Comparison of ENCODE assay signal across 10 mouse cellular contexts in genomic region chr3:96248141-96249033, GRCm38 (mm10). TPM values are rescaled to one million over a fixed set of nuclear protein-coding genes. Genes with fewer than 3 reads are reported as not detected.
A peak's percentile ranks its signal among the peaks of the same experiment; 100 is the strongest.
DNase-seq lines count a peak whose midpoint lies in the region; ATAC-seq and TF ChIP-seq lines count a peak whose summit lies in the region.
"Had no signal": no experiment of that assay in that cellular context is flagged by ENCODE, and none has a peak within 500 bp of the region (broad histone marks: within the 10 kb centered on the region; RNA-seq: fewer than 3 reads in every experiment).

No protein-coding gene starts in this region.

- no peak for TF ChIP-seq CTCF in bone marrow macrophage, adult 2 months (IDR thresholded peaks at IDR 0.05; ENCODE audit: low read depth, low read length)

- H3K27me3 ChIP-seq in liver, embryonic 11.5 days (replicated peaks; ENCODE audit: control insufficient read depth, insufficient read depth, low read length) = no peaks in the 10 kb centered on the region
- H3K27me3 ChIP-seq in hindbrain, embryonic 16.5 days (replicated peaks; ENCODE audit: control insufficient read depth, insufficient read depth, low read length) = no peaks in the 10 kb centered on the region
- no peaks in the 10 kb centered on the region for H3K27me3 ChIP-seq in neural tube, embryonic 12.5 days (replicated peaks)

- no peak for TF ChIP-seq POLR2A in bone marrow macrophage, adult 2 months (IDR thresholded peaks at IDR 0.05; ENCODE audit: borderline replicate concordance, low read depth, low read length)

- H3K9ac ChIP-seq in liver, embryonic 11.5 days (ENCODE audit: low read depth, low read length) = peak overlapping the region; percentile 42
- no peak overlapping the region for H3K9ac ChIP-seq in hindbrain, embryonic 16.5 days (ENCODE audit: low read depth, low read length)
- no peak overlapping the region for H3K9ac ChIP-seq in neural tube, embryonic 12.5 days

- peak overlapping the region; percentile 96 for H3K27ac ChIP-seq in liver, embryonic 11.5 days (ENCODE audit: low read depth, low read length)
- H3K27ac ChIP-seq in bone marrow macrophage, adult 2 months (ENCODE audit: insufficient read depth, low read depth, low read length) = 0 out of 2 replicates have a peak overlapping the region, but pooled peaks have one; percentile 16
- H3K27ac ChIP-seq in hindbrain, embryonic 16.5 days (ENCODE audit: low read depth, low read length) = no peak overlapping the region
- H3K27ac ChIP-seq in neural tube, embryonic 12.5 days = no peak overlapping the region

- H3K9me3 ChIP-seq in liver, embryonic 11.5 days (ENCODE audit: control insufficient read depth, low read length) = no peaks in the 10 kb centered on the region
- no peaks in the 10 kb centered on the region for H3K9me3 ChIP-seq in hindbrain, embryonic 16.5 days (ENCODE audit: control insufficient read depth, low read length)
- no peaks in the 10 kb centered on the region for H3K9me3 ChIP-seq in neural tube, embryonic 12.5 days

- WGBS in liver, embryonic 11.5 days = 51% methylated on average over 6 of the region's 6 CpGs
- 55% methylated on average over 6 of the region's 6 CpGs for WGBS in hindbrain, embryonic 16.5 days
- WGBS in neural tube, embryonic 12.5 days = 46% methylated on average over 6 of the region's 6 CpGs

- peak overlapping the region; percentile 54 for H3K4me3 ChIP-seq in liver, embryonic 11.5 days (ENCODE audit: low read depth, low read length)
- H3K4me3 ChIP-seq in bone marrow macrophage, adult 2 months (ENCODE audit: insufficient read depth, low read length) = peak overlapping the region; percentile 1; the same call in 1 of the 2 replicates
- no peak overlapping the region; the same call in 1 of the 2 replicates for H3K4me3 ChIP-seq in hindbrain, embryonic 16.5 days (ENCODE audit: low read length)
- H3K4me3 ChIP-seq in neural tube, embryonic 12.5 days = 0 out of 2 replicates have a peak overlapping the region, but pooled peaks have one; percentile 7

- peak overlapping the region; percentile 85 for H3K4me2 ChIP-seq in liver, embryonic 11.5 days
- H3K4me2 ChIP-seq in hindbrain, embryonic 16.5 days (ENCODE audit: low read length) = peak overlapping the region; percentile 49
- peak overlapping the region; percentile 58 for H3K4me2 ChIP-seq in neural tube, embryonic 12.5 days (replicated peaks)

- DNase-seq in liver, embryonic 11.5 days (ENCODE audit: low spot score) = no peak
- no peak for DNase-seq in liver
- no peak for DNase-seq in layer of hippocampus, postnatal 25 days (ENCODE audit: extremely low spot score in 1 of 2, low spot score in 1 of 2)
- no peak for DNase-seq in cerebellum, postnatal 25 days
- no peak for DNase-seq in ovary, postnatal 36 days (ENCODE audit: low spot score)
- DNase-seq: adrenal gland, postnatal 14 days; gastrocnemius, postnatal 36 days had no signal

- H3K4me1 ChIP-seq in liver, embryonic 11.5 days (replicated peaks; ENCODE audit: control insufficient read depth, insufficient read depth, low read length) = peaks cover 20% of the 10 kb centered on the region
- H3K4me1 ChIP-seq in bone marrow macrophage, adult 2 months (ENCODE audit: control insufficient read depth, insufficient read depth, low read length) = peaks cover 33% of the 10 kb centered on the region
- H3K4me1 ChIP-seq in hindbrain, embryonic 16.5 days (ENCODE audit: control insufficient read depth, insufficient read depth, low read depth, low read length) = peaks cover 11% of the 10 kb centered on the region
- peaks cover 18% of the 10 kb centered on the region for H3K4me1 ChIP-seq in neural tube, embryonic 12.5 days

- ATAC-seq in liver, embryonic 11.5 days (replicated peaks; ENCODE audit: low FRiP score) = no peak
- no peak for ATAC-seq in hindbrain, embryonic 16.5 days
- no peak for ATAC-seq in neural tube, embryonic 12.5 days (ENCODE audit: low FRiP score, low read depth)

- no peaks in the 10 kb centered on the region for H3K36me3 ChIP-seq in liver, embryonic 11.5 days (ENCODE audit: control insufficient read depth, insufficient read depth, low read length)
- H3K36me3 ChIP-seq in hindbrain, embryonic 16.5 days (ENCODE audit: control insufficient read depth, insufficient read depth, low read length) = no peaks in the 10 kb centered on the region
- H3K36me3 ChIP-seq in neural tube, embryonic 12.5 days = no peaks in the 10 kb centered on the region

RNA-seq across cellular contexts. Expression of gene Hist2h3c1, which starts 1.9 kb away (rescaled TPM):
- 0.93 and 1.5 TPM in 2 replicates for polyA plus RNA-seq in liver, embryonic 11.5 days (2014; fragmentation: Nextera tagmentation; extraction: Ambion mirVana)
- 4.9 and 7.4 TPM in 2 replicates for polyA plus RNA-seq in bone marrow macrophage, adult 2 months (2012; ENCODE audit: insufficient read depth, insufficient read length, missing spikeins)
- 0.21 and 0.47 TPM in 2 replicates for polyA plus RNA-seq in hindbrain, embryonic 16.5 days (2015; fragmentation: Nextera tagmentation; extraction: Ambion mirVana)
- polyA plus RNA-seq in neural tube, embryonic 12.5 days (2016; fragmentation: Nextera tagmentation; extraction: Ambion mirVana) = 0.50 and 1.1 TPM in 2 replicates
- not detected for total RNA-seq in layer of hippocampus, postnatal 25 days (2021)
- total RNA-seq: gastrocnemius, postnatal 36 days had no signal

RNA-seq across cellular contexts. Expression of gene Hist2h2aa1, which starts 3.1 kb away (rescaled TPM):
- polyA plus RNA-seq in liver, embryonic 11.5 days (2014; fragmentation: Nextera tagmentation; extraction: Ambion mirVana) = 12.1 and 12.7 TPM in 2 replicates
- polyA plus RNA-seq in bone marrow macrophage, adult 2 months (2012; ENCODE audit: insufficient read depth, insufficient read length, missing spikeins) = not detected in 2 replicates
- polyA plus RNA-seq in hindbrain, embryonic 16.5 days (2015; fragmentation: Nextera tagmentation; extraction: Ambion mirVana) = 6.1 and 9.9 TPM in 2 replicates
- polyA plus RNA-seq in neural tube, embryonic 12.5 days (2016; fragmentation: Nextera tagmentation; extraction: Ambion mirVana) = 19.2 and 21.1 TPM in 2 replicates
- 1 to 10 TPM; 3.0 to 6.9 TPM for total RNA-seq in layer of hippocampus, postnatal 25 days (2021)

RNA-seq across cellular contexts. Expression of gene Hist2h2aa2, which starts 8.3 kb away (rescaled TPM):
- polyA plus RNA-seq in liver, embryonic 11.5 days (2014; fragmentation: Nextera tagmentation; extraction: Ambion mirVana) = 27.8 and 34.5 TPM in 2 replicates
- 14.5 and 22.9 TPM in 2 replicates for polyA plus RNA-seq in bone marrow macrophage, adult 2 months (2012; ENCODE audit: insufficient read depth, insufficient read length, missing spikeins)
- polyA plus RNA-seq in hindbrain, embryonic 16.5 days (2015; fragmentation: Nextera tagmentation; extraction: Ambion mirVana) = 31.6 and 34.2 TPM in 2 replicates
- 54.5 and 73.7 TPM in 2 replicates for polyA plus RNA-seq in neural tube, embryonic 12.5 days (2016; fragmentation: Nextera tagmentation; extraction: Ambion mirVana)
- total RNA-seq in layer of hippocampus, postnatal 25 days (2021) = 100 to 1,000 TPM; 225 TPM

RNA-seq across cellular contexts. Expression of gene Hist2h3c2, which starts 9.5 kb away (rescaled TPM):
- 5.8 and 8.0 TPM in 2 replicates for polyA plus RNA-seq in liver, embryonic 11.5 days (2014; fragmentation: Nextera tagmentation; extraction: Ambion mirVana)
- 2.4 and 13.5 TPM in 2 replicates for polyA plus RNA-seq in bone marrow macrophage, adult 2 months (2012; ENCODE audit: insufficient read depth, insufficient read length, missing spikeins)
- polyA plus RNA-seq in hindbrain, embryonic 16.5 days (2015; fragmentation: Nextera tagmentation; extraction: Ambion mirVana) = 0.70 and 1.1 TPM in 2 replicates
- polyA plus RNA-seq in neural tube, embryonic 12.5 days (2016; fragmentation: Nextera tagmentation; extraction: Ambion mirVana) = 5.0 and 8.2 TPM in 2 replicates
- total RNA-seq in layer of hippocampus, postnatal 25 days (2021) = 10 to 100 TPM in 1 of 2 experiments, 1 to 10 TPM in 1; 9.9 to 11.0 TPM

RNA-seq across cellular contexts. Expression of gene Hist2h4, which starts 14.7 kb away (rescaled TPM):
- polyA plus RNA-seq in liver, embryonic 11.5 days (2014; fragmentation: Nextera tagmentation; extraction: Ambion mirVana) = 3.5 and 5.0 TPM in 2 replicates
- polyA plus RNA-seq in bone marrow macrophage, adult 2 months (2012; ENCODE audit: insufficient read depth, insufficient read length, missing spikeins) = 1.9 and 3.1 TPM in 2 replicates
- 2.8 and 3.1 TPM in 2 replicates for polyA plus RNA-seq in hindbrain, embryonic 16.5 days (2015; fragmentation: Nextera tagmentation; extraction: Ambion mirVana)
- polyA plus RNA-seq in neural tube, embryonic 12.5 days (2016; fragmentation: Nextera tagmentation; extraction: Ambion mirVana) = 8.5 and 13.5 TPM in 2 replicates
- total RNA-seq in layer of hippocampus, postnatal 25 days (2021) = 10 to 100 TPM; 23.8 to 28.4 TPM

Comparison
In these comparisons a context has a peak if more than half of its experiments do, and no peak if none do; other contexts are left out.
1. H3K27ac ChIP-seq: peak in liver, embryonic 11.5 days (single experiment) and bone marrow macrophage, adult 2 months (single experiment); none in hindbrain, embryonic 16.5 days (single experiment) and neural tube, embryonic 12.5 days (single experiment).
2. Peak in every context shown above with its lines, with median percentiles within 50 percentile points of each other: H3K4me2 ChIP-seq.